Mouse (Mus musculus) spleen, adult 2 months (tissue): Measurements from ENCODE around the gene Slc16a10. TPM values are rescaled to one million over a fixed set of nuclear protein-coding genes. Genes with fewer than 3 reads are reported as not detected.

Experiments used
- DNase-seq, 2 experiments: peaks; one replicate each; pipeline versions ENCODE4 v3.0.0 to v3.0.0-alpha.2; 2012 to 2021; ENCODE audit warnings: low spot score in 2 of 2, low read depth in 1 of 2
- H3K27ac ChIP-seq: fragments of 200-500 bp; 2 replicates; pipeline ENCODE4 v1.5.1; 2012; ENCODE audit warnings: low read length, inconsistent platforms; ENCODE audit not compliant: insufficient read depth
- H3K27me3 ChIP-seq: fragments of 200-500 bp; 2 replicates; pipeline ENCODE4 v1.6.1; 2012; ENCODE audit warnings: mild to moderate bottlenecking, moderate library complexity, low read length, inconsistent platforms; ENCODE audit not compliant: control insufficient read depth, insufficient read depth
- H3K36me3 ChIP-seq: fragments of 200-500 bp; 2 replicates; pipeline ENCODE4 v1.6.1; 2012; ENCODE audit warnings: mild to moderate bottlenecking, low read length, inconsistent platforms; ENCODE audit not compliant: control insufficient read depth, insufficient read depth
- H3K4me1 ChIP-seq: fragments of 200-500 bp; 2 replicates; pipeline ENCODE4 v1.6.1; 2011; ENCODE audit warnings: inconsistent platforms; ENCODE audit not compliant: control insufficient read depth, insufficient read depth, insufficient read length
- H3K4me3 ChIP-seq: fragments of 200-500 bp; 2 replicates; pipeline ENCODE4 v1.5.1; 2011; ENCODE audit warnings: mild to moderate bottlenecking, inconsistent platforms; ENCODE audit not compliant: insufficient read depth, insufficient read length; ENCODE audit errors: extremely low read depth
- CTCF ChIP-seq: fragments of 200-500 bp; IDR thresholded peaks from 2 replicates; pipeline ENCODE4 v1.5.1; 2011; ENCODE audit warnings: mild to moderate bottlenecking, inconsistent platforms; ENCODE audit not compliant: insufficient read depth, insufficient read length, insufficient replicate concordance; ENCODE audit errors: extremely low read depth
- POLR2A ChIP-seq: fragments of 200-500 bp; IDR thresholded peaks from 2 replicates; pipeline ENCODE4 v1.6.1; 2011; ENCODE audit warnings: low read depth, low read length, inconsistent platforms
- WGBS: fragments of 180-500 bp; shearing (Covaris S2); methylation state at CpG from one replicate; pipeline ENCODE4 v1.1.7; 2018; 5-methylcytosine and 5-hydroxymethylcytosine counted together
- polyA plus RNA-seq: library from polyadenylated mRNA; depleted of rRNA; stranded (reverse); fragments of >200 nt; gene quantifications from 2 replicates; pipeline ENCODE4 v1.2.3, GENCODE M21; 2012

Gene Slc16a10
- polyA plus RNA-seq, 1 experiment = 36.9 TPM

DNA sequence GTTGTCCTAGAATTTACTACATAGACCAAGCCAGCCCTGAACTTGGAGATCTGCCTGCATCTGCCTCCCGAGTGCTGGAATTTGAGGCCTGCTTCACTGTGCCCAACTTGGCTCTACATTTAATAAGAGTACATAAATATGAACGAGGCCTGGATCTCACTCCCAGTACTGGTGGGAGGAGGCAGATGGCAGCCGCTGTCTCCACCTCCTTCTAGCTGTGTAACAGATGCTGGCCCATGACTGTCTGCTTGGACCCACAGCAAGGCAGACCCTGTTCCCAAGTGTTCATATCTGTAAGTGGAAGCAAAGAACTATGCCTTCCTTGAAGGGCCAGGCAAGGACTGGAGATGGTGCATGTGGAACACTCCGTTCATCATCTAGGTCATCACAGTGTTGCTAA lies 88.2 kb downstream of the Slc16a10 start:
- Histone ChIP-seq H3K4me1 (no peaks in the 10 kb centered on the region), H3K27me3 (no peaks in the 10 kb centered on the region), H3K36me3 (no peaks in the 10 kb centered on the region), H3K27ac (no peak overlapping the region), H3K4me3 (no peak overlapping the region)
- DNase-seq = no peak
- 91% methylated on average over 4 of the region's 4 CpGs for WGBS
- TF ChIP-seq POLR2A (no peak), CTCF (no peak)

GRCm38 (mm10) chr10:40053257-40053895 lies 88.7 kb downstream of the Slc16a10 start:
- no peaks in the 10 kb centered on the region for H3K27me3 ChIP-seq
- H3K36me3 ChIP-seq = no peaks in the 10 kb centered on the region
- H3K4me3 ChIP-seq = no peak overlapping the region
- TF ChIP-seq CTCF (no peak), POLR2A (no peak)
- H3K4me1 ChIP-seq = no peaks in the 10 kb centered on the region
- 50% methylated on average over 3 of the region's 3 CpGs for WGBS
- DNase-seq = peak in 1 of 2 experiments; percentile 35
- H3K27ac ChIP-seq = no peak overlapping the region

DNA sequence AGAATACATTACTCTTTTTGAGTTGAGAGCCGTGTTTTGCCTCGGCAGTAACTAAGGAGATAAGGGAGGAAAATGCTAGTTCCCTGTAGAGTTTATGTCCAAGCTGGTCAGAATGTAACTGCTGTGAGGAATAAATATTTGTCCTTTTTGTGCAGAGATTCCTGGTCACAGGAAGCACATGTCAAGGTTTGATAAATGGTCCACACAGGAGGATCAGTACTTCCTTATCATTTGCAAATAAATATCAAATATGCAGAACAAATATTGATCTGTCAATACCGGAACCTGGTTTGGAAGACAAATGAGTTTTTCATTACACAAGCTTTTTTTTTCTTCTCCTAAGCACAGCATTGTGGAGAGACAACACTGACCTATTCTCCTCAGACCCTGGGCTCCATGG lies 90.1 kb downstream of the Slc16a10 start:
- TF ChIP-seq POLR2A (no peak), CTCF (no peak)
- no peak for DNase-seq
- H3K4me1 ChIP-seq = no peaks in the 10 kb centered on the region
- H3K4me3 ChIP-seq = no peak overlapping the region
- no peaks in the 10 kb centered on the region for H3K27me3 ChIP-seq
- no peaks in the 10 kb centered on the region for H3K36me3 ChIP-seq
- 89% methylated on average over 3 of the region's 3 CpGs for WGBS
- H3K27ac ChIP-seq = no peak overlapping the region

GRCm38 (mm10) chr10:40050763-40051162 lies 91.3 kb downstream of the Slc16a10 start:
- no peaks in the 10 kb centered on the region for H3K27me3 ChIP-seq
- TF ChIP-seq POLR2A (no peak), CTCF (no peak)
- H3K27ac ChIP-seq = no peak overlapping the region
- DNase-seq = no peak
- H3K4me3 ChIP-seq = no peak overlapping the region
- H3K4me1 ChIP-seq = no peaks in the 10 kb centered on the region
- WGBS = 97% methylated on average over 2 of the region's 2 CpGs
- H3K36me3 ChIP-seq = no peaks in the 10 kb centered on the region

- H3K27ac ChIP-seq = no peak overlapping the region
- DNase-seq = no peak
- TF ChIP-seq POLR2A (no peak), CTCF (no peak)
- WGBS = 79% methylated on average over 4 of the region's 4 CpGs
- H3K27me3 ChIP-seq = no peaks in the 10 kb centered on the region
- no peak overlapping the region for H3K4me3 ChIP-seq
- no peaks in the 10 kb centered on the region for H3K4me1 ChIP-seq
- no peaks in the 10 kb centered on the region; the same call in 1 of the 2 replicates for H3K36me3 ChIP-seq
These were observed 100.7 kb downstream of the Slc16a10 start for GRCm38 (mm10) chr10:40041339-40041738.

DNA sequence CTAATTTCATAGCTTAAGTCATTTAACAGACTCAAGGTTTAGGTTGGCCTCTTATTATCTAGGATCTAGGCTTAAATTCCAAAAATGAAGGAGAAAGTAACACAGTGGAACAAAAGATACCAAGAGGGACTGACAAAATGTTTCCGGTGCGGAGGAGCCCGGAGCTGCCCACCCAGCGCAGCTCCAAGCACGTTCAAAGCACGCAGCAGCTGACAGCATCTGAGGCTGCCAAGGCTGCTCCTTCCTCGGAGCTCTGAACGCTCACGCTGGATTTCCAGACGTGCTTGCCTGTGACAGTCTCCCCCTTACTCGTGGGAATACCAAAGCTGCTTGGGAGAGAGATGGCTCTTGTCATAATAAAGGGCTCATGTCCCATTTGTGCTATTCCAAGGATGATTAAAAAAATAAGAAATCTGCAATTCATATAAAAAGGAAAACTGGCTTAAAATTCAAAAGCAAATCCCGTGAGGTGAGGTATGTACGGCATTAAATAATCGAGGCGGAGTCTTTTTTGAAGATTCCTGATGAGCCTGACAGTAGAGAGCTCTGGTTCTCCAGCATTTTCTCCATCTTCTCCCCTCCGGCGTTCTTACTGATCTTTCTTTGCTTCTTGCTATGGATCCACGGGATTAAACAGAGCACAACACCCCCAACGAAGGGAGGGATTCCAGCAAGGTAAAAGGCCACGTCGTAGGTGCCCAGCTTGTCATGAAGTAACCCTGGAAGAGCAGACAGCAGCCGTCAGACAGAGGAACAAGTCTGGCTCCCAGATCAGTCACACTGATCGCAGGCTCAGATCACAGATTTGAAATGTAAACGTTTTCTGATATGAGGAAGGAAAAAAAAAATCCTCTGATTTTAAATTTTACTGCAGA lies 105.1 kb downstream of the Slc16a10 start:
- Histone ChIP-seq H3K4me1 (no peaks in the 10 kb centered on the region), H3K27ac (no peak overlapping the region), H3K36me3 (no peaks in the 10 kb centered on the region; the same call in 1 of the 2 replicates), H3K4me3 (no peak overlapping the region), H3K27me3 (no peaks in the 10 kb centered on the region)
- WGBS = 90% methylated on average over 24 of the region's 24 CpGs
- no peak for TF ChIP-seq POLR2A
- TF ChIP-seq CTCF = no peak
- DNase-seq = no peak
